Comparison of ENCODE assay signal across 9 mouse cellular contexts in the genomic region with DNA sequence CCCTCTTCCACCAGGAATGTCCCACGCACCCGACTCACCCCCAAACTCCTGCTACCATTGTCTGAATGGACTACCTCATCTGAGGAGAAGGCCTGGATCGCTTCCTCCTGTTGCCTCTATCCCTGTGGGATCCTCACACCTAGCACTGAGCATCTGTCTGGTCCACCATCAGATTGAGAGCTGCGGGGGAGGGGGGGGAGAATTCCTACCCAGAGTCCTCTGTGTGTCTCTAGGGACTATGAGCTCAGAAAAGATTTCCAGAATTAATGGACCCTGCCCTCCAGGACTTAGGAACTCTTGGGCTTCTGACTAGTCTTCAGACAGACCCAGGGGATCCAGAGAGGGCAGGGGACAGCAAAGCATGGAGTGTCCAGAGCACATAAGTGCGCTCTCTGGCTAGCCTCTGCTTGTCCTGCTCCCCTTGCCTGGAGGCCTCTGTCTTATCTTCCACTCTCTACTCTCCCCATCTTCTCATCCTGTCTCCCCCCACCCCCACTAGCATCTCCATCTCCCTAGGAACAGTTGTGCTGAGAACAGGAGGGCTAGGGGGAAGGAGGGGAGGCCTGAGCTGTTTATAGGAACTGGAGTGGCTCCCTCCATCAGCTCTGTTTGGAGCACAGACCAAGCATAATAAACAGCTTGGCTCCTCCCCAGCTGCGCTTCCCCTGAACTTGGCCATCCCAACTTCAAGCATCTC. TPM values are rescaled to one million over a fixed set of nuclear protein-coding genes. Genes with fewer than 3 reads are reported as not detected.
DNase-seq lines count a peak whose midpoint lies in the region; ATAC-seq and TF ChIP-seq lines count a peak whose summit lies in the region.
"Had no signal": no experiment of that assay in that cellular context is flagged by ENCODE, and none has a peak within 500 bp of the region (broad histone marks: within the 10 kb centered on the region; RNA-seq: fewer than 3 reads in every experiment).

No protein-coding gene starts in this region.

- no peaks in the 10 kb centered on the region for H3K27me3 ChIP-seq in forebrain, embryonic 13.5 days
- H3K27me3 ChIP-seq in forebrain, embryonic 11.5 days (ENCODE audit: control insufficient read depth, insufficient read depth, low read length) = no peaks in the 10 kb centered on the region
- H3K27me3 ChIP-seq in testis, adult 2 months (ENCODE audit: control insufficient read depth, insufficient read depth, low read length) = no peaks in the 10 kb centered on the region
- H3K27me3 ChIP-seq in kidney, postnatal 0 days (ENCODE audit: insufficient read depth, low read length) = no peaks in the 10 kb centered on the region
- H3K27me3 ChIP-seq in stomach, embryonic 16.5 days (ENCODE audit: control insufficient read depth, insufficient read depth, low read length) = no peaks in the 10 kb centered on the region
- H3K27me3 ChIP-seq: liver, embryonic 15.5 days had no signal

- no peak overlapping the region for H3K9ac ChIP-seq in forebrain, embryonic 13.5 days
- H3K9ac ChIP-seq in forebrain, embryonic 11.5 days (ENCODE audit: low read length) = no peak overlapping the region; the same call in 1 of the 2 replicates
- H3K9ac ChIP-seq in kidney, postnatal 0 days (ENCODE audit: low read depth, low read length) = no peak overlapping the region
- no peak overlapping the region for H3K9ac ChIP-seq in stomach, embryonic 16.5 days (ENCODE audit: low read length)
- H3K9ac ChIP-seq: liver, embryonic 15.5 days had no signal

- H3K4me1 ChIP-seq in forebrain, embryonic 13.5 days = peaks cover 16% of the 10 kb centered on the region
- H3K4me1 ChIP-seq in forebrain, embryonic 11.5 days (replicated peaks; ENCODE audit: control insufficient read depth, insufficient read depth, low read length) = no peaks in the 10 kb centered on the region
- peaks cover 19% of the 10 kb centered on the region for H3K4me1 ChIP-seq in testis, adult 2 months (ENCODE audit: control insufficient read depth, insufficient read depth, low read length)
- H3K4me1 ChIP-seq in kidney, postnatal 0 days (replicated peaks; ENCODE audit: insufficient read depth, low read length) = peaks cover 7% of the 10 kb centered on the region; the same call in 1 of the 2 replicates
- peaks cover 34% of the 10 kb centered on the region for H3K4me1 ChIP-seq in stomach, embryonic 16.5 days (ENCODE audit: control insufficient read depth, insufficient read depth, low read length)

- 0 out of 2 replicates have a peak, but pooled peaks have one; percentile 27 for ATAC-seq in forebrain, embryonic 13.5 days
- ATAC-seq in forebrain, embryonic 11.5 days (replicated peaks; ENCODE audit: low FRiP score) = no peak
- ATAC-seq in kidney, postnatal 0 days (replicated peaks; ENCODE audit: low FRiP score, low read depth) = peak; percentile 76
- ATAC-seq in stomach, embryonic 16.5 days (ENCODE audit: insufficient read depth, low FRiP score) = peak; percentile 79
- ATAC-seq in megakaryocyte-erythroid progenitor cell, adult 5-6 weeks (replicated peaks; ENCODE audit: low FRiP score, low TSS enrichment, poor library complexity, severe bottlenecking) = no peak

- H3K9me3 ChIP-seq in forebrain, embryonic 13.5 days (replicated peaks) = no peaks in the 10 kb centered on the region
- no peaks in the 10 kb centered on the region for H3K9me3 ChIP-seq in forebrain, embryonic 11.5 days (ENCODE audit: control insufficient read depth, low read length)
- H3K9me3 ChIP-seq in kidney, postnatal 0 days (replicated peaks; ENCODE audit: low read length) = no peaks in the 10 kb centered on the region
- H3K9me3 ChIP-seq in stomach, embryonic 16.5 days (replicated peaks; ENCODE audit: control insufficient read depth, low read length) = no peaks in the 10 kb centered on the region
- H3K9me3 ChIP-seq: liver, embryonic 15.5 days had no signal

- TF ChIP-seq POLR2A in testis, adult 2 months (IDR thresholded peaks at IDR 0.05; ENCODE audit: control insufficient read depth, low read depth, low read length) = no peak

- no peak overlapping the region for H3K27ac ChIP-seq in forebrain, embryonic 13.5 days
- no peak overlapping the region for H3K27ac ChIP-seq in forebrain, embryonic 11.5 days (ENCODE audit: low read depth, low read length)
- no peak overlapping the region for H3K27ac ChIP-seq in testis, adult 2 months (ENCODE audit: control insufficient read depth, insufficient read depth, low read depth, low read length)
- peak overlapping the region; percentile 82 for H3K27ac ChIP-seq in kidney, postnatal 0 days
- H3K27ac ChIP-seq in stomach, embryonic 16.5 days (ENCODE audit: low read length) = peak overlapping the region; percentile 94
- H3K27ac ChIP-seq: liver, embryonic 15.5 days had no signal

- DNase-seq in forebrain, embryonic 11.5 days (ENCODE audit: low spot score) = no peak
- no peak for DNase-seq in testis, postnatal 10 days (ENCODE audit: low spot score)
- peak; percentile 90 for DNase-seq in kidney, postnatal 0 days (ENCODE audit: low spot score)
- DNase-seq in urinary bladder, postnatal 10 days (ENCODE audit: low spot score) = no peak

- no peak for TF ChIP-seq CTCF in testis, adult 2 months (IDR thresholded peaks at IDR 0.05; ENCODE audit: control insufficient read depth, insufficient read depth, insufficient replicate concordance, low read depth, low read length)
- no peak for TF ChIP-seq CTCF in kidney, postnatal 0 days (IDR thresholded peaks at IDR 0.05; ENCODE audit: low read depth)

- H3K36me3 ChIP-seq in forebrain, embryonic 13.5 days (ENCODE audit: poor library complexity, severe bottlenecking) = no peaks in the 10 kb centered on the region
- H3K36me3 ChIP-seq in forebrain, embryonic 11.5 days (ENCODE audit: control insufficient read depth, insufficient read depth, low read length) = no peaks in the 10 kb centered on the region
- H3K36me3 ChIP-seq in testis, adult 2 months (ENCODE audit: control insufficient read depth, insufficient read depth, low read length) = no peaks in the 10 kb centered on the region
- H3K36me3 ChIP-seq in kidney, postnatal 0 days (ENCODE audit: insufficient read depth, low read length) = peaks cover 9% of the 10 kb centered on the region; the same call in 1 of the 2 replicates
- no peaks in the 10 kb centered on the region for H3K36me3 ChIP-seq in stomach, embryonic 16.5 days (ENCODE audit: control insufficient read depth, insufficient read depth, low read length)
- H3K36me3 ChIP-seq: liver, embryonic 15.5 days had no signal

- 73% methylated on average over 6 of the region's 6 CpGs for WGBS in forebrain, embryonic 13.5 days
- 66% methylated on average over 6 of the region's 6 CpGs for WGBS in forebrain, embryonic 11.5 days
- 58% methylated on average over 6 of the region's 6 CpGs for WGBS in kidney, postnatal 0 days
- 54% methylated on average over 6 of the region's 6 CpGs for WGBS in stomach, embryonic 16.5 days

- H3K4me3 ChIP-seq in forebrain, embryonic 13.5 days = no peak overlapping the region
- no peak overlapping the region for H3K4me3 ChIP-seq in forebrain, embryonic 11.5 days (ENCODE audit: low read depth, low read length)
- H3K4me3 ChIP-seq in testis, adult 2 months (ENCODE audit: control insufficient read depth, low read depth, low read length) = peak overlapping the region; percentile 6
- H3K4me3 ChIP-seq in kidney, postnatal 0 days (replicated peaks; ENCODE audit: low read depth, low read length) = no peak overlapping the region
- no peak overlapping the region for H3K4me3 ChIP-seq in stomach, embryonic 16.5 days (replicated peaks; ENCODE audit: low read length)
- H3K4me3 ChIP-seq: liver, embryonic 15.5 days had no signal

- no peak overlapping the region for H3K4me2 ChIP-seq in forebrain, embryonic 13.5 days
- H3K4me2 ChIP-seq in forebrain, embryonic 11.5 days (ENCODE audit: low read depth, low read length, severe bottlenecking) = no peak overlapping the region
- H3K4me2 ChIP-seq in kidney, postnatal 0 days (ENCODE audit: low read length) = no peak overlapping the region
- no peak overlapping the region for H3K4me2 ChIP-seq in stomach, embryonic 16.5 days (ENCODE audit: low read depth, low read length)
- H3K4me2 ChIP-seq: liver, embryonic 15.5 days had no signal

RNA-seq across cellular contexts. Expression of gene Lrrc32, which starts 15.0 kb away (rescaled TPM):
- polyA plus RNA-seq in forebrain, embryonic 13.5 days (2015; fragmentation: Nextera tagmentation; extraction: Ambion mirVana) = 1.8 and 2.1 TPM in 2 replicates
- polyA plus RNA-seq in forebrain, embryonic 11.5 days (2014; fragmentation: Nextera tagmentation; extraction: Ambion mirVana) = 4.4 and 5.2 TPM in 2 replicates
- 0.48 and 0.72 TPM in 2 replicates for polyA plus RNA-seq in testis, adult 2 months (2012; rRNA removed)
- 13.8 and 15.1 TPM in 2 replicates for polyA plus RNA-seq in kidney, postnatal 0 days (2015; fragmentation: Nextera tagmentation; extraction: Ambion mirVana)
- polyA plus RNA-seq in stomach, embryonic 16.5 days (2015; fragmentation: Nextera tagmentation; extraction: Ambion mirVana) = 9.5 and 13.9 TPM in 2 replicates
- total RNA-seq in megakaryocyte-erythroid progenitor cell, adult 5-6 weeks (2014; fragmentation: Nextera tagmentation) = not detected in 2 replicates
- total RNA-seq in megakaryocyte-erythroid progenitor cell, adult 5-6 weeks (2017) = not detected in 2 replicates

Comparison
In these comparisons a context has a peak if more than half of its experiments do, and no peak if none do; other contexts are left out.
1. ATAC-seq: peak in forebrain, embryonic 13.5 days (single experiment), kidney, postnatal 0 days (single experiment) and stomach, embryonic 16.5 days (single experiment); none in forebrain, embryonic 11.5 days (single experiment) and megakaryocyte-erythroid progenitor cell, adult 5-6 weeks (single experiment).
2. H3K27ac ChIP-seq: peak in kidney, postnatal 0 days (single experiment) and stomach, embryonic 16.5 days (single experiment); none in forebrain, embryonic 13.5 days (single experiment), forebrain, embryonic 11.5 days (single experiment) and testis, adult 2 months (single experiment).